Mouse (Mus musculus): ENCODE data around the gene Bmpr1b. TPM values are rescaled to one million over a fixed set of nuclear protein-coding genes. Genes with fewer than 3 reads are reported as not detected.
A peak's percentile ranks its signal among the peaks of the same experiment; 100 is the strongest.

Bmpr1b gene
- polyA plus RNA-seq, 2 experiments from 2014 or later, result not detected

- no peak for ATAC-seq
Measured at GRCm38 (mm10) chr3:141897698-141898097, 271.5 kb downstream of the Bmpr1b start.

- ATAC-seq, result no peak
Measured at GRCm38 (mm10) chr3:141896870-141897554, 272.2 kb downstream of the Bmpr1b start.

- ATAC-seq, result no peak
Measured at GRCm38 (mm10) chr3:141895096-141895495, 274.1 kb downstream of the Bmpr1b start.

GRCm38 (mm10) chr3:141890668-141891067 is 278.6 kb downstream of the Bmpr1b start:
- ATAC-seq, result no peak

DNA sequence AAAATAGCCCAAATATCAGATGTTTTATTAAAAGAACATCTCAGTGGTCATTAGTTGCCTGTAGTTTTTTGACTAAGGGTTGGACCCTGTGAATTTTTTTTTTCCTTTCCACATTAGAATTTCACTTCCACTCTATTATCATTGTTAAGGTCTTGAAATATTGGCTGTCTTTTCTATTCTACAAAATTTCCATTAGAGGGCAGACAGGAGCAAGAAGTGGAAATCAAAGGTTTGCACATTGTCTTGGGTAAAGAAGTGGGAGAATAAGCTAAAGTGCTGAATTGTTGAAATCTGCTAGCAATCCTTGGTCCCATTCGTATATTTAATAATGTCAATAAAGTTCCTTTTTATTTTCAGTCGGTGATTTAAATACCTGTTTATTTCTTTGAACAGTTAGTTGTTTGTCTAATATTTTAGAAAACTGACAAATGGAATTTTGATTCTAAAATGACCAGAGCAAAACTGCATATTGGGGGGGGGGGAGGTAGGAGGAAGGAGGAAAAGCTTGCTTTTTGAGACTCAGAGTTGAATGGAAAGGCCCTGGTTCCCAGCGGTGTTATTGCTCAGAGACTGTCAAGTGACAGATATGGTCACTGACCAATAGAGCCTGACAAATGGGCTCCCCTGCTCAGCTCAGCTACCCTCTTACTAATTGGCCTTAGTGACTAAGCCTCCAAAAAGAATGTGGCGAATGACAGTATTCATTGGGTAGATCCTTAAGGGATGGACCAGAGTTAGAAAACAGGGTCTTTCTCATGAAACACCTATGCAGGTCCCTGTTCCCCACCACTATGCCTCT is 281.6 kb downstream of the Bmpr1b start:
- ATAC-seq, result no peak

DNA sequence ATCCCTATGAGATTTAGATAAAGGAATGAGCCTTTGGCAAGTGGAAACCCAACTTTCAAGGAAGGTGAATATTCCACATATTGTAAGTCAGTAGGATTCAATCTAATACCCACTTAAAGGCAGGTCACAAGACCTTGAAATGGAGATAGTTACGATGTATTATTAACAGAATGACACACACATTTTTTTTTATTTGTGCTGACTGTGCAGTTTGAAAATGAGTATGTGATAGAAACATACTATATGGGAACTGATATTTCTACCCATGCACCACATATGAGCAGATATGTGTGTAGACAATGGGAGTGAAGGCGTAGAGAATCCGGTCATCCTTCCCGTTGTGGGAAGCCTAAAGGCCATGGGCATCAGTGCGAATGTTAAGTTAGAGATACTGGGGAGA is 285.0 kb downstream of the Bmpr1b start:
- ATAC-seq, result no peak

DNA sequence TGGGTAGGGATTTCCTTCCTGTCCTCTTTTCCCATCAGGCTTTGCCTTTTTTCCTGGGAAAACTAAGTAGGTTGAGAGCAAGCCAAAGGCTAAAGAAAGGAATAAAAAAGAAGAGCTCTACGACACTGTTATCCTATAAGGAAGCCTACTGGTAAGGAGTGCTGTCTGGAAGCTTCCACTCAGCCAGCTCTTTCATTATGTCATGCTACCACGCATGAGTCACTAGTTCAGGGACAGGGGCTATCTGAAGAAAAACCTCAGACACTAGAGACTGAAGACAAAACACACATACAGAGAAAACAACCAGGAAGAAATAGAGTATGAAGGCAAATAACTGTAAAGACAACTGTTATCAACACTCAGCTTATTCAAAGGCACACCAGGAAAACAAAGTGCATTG is 286.7 kb downstream of the Bmpr1b start:
- ATAC-seq, result no peak

DNA sequence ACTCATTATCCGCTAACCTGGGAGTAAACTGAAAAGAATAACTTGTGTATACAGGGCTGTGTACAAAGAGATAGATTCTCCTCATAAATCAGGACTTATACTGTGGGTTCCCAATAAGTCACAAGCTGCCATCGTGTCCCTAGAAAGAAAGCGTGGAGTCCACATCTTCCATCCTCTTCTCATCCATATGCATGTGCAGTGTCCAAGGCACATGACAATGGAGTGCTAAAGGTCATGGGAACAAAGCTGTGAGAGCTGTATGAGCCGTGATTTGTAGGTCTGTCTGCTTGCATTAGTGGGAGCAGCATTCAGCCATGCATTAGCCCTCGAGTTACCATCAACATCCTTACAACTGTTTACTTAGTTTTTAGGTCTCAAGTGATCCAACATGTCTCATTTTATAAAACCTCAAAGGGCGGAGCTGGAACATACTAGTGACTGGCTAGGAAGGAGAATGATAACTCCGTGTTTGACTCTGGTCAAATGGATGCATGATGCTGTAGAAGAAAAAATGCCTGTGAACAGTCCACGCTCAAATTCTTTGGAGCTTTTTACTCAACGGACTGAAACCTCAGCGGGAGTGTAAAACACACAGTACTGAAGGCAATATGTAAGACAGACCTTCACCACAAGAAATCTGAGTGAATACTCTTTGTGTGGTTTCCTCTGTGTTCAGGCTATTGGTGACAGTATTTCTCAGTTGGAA is 296.7 kb downstream of the Bmpr1b start:
- no peak for ATAC-seq

- no peak for ATAC-seq
Measured at GRCm38 (mm10) chr3:141871805-141872204, 297.4 kb downstream of the Bmpr1b start.

DNA sequence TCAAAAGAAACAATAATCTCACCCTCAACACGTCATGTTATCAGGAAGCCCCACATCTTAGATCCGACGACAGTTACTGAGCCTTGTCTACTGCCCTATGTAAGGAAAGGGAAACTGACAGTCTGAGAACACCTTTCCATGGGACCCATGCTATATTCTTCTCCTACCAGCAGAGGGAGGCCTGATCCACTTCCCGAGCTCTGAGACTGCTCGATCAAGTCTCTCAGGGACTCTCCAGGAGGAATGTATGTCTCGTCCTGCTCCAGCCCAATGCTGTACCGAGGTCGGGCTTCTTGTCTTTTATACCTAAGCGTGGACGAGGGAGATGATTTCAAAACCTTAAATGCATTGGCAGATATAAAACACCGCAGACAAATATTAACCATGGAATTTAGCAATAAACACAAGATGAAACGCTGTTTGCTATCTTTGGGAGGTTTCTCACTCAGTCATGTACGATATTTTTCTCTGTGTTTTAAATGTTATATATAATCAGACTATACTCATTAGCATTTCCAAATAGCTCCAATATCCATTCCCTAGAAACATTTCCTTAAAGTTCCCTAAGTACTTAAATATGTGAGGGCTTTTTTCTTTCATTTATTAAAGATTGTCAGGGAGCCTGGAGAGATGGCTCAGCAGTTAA is 306.3 kb downstream of the Bmpr1b start:
- peak; percentile 60 for ATAC-seq

DNA sequence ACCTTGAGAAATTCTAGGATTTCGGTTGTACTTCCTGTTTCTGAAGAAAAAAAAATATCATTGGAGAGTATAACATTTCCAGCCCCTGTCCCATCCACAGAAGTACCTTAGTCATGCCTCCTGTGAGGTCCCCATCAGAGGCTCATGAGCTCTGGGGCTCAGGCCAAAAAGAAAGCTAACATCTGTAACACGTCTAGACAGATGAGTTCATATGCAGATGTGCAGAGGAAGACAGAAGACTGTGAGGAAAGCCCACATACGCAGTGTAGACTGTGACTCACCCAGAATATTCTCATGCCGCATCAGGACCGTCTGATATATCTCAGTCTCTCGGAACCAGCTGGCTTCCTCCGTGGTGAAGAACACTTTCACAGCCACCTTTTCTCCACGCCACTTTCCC is 312.1 kb downstream of the Bmpr1b start:
- ATAC-seq, result no peak

DNA sequence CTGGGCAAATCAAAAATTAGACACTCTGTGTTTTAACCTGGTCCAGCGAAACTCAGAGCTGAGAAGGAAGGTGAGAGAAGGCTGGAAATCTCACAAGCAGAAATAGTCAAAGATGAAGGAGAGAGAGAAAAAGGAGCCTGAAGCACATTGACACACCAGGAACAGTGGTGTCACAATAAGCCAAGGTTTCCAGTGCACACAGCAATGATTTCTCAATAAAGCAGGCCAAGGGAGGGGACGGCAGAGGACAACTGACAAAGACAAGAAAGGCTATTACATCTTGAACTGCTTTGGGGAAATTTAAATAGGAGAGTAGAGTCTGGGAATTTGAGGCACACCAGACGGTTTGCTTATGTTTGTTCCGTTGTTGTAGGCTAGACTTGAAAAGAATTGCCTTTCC is 314.9 kb downstream of the Bmpr1b start:
- ATAC-seq, result no peak

GRCm38 (mm10) chr3:141850141-141850540 is 319.1 kb downstream of the Bmpr1b start:
- ATAC-seq, result no peak

DNA sequence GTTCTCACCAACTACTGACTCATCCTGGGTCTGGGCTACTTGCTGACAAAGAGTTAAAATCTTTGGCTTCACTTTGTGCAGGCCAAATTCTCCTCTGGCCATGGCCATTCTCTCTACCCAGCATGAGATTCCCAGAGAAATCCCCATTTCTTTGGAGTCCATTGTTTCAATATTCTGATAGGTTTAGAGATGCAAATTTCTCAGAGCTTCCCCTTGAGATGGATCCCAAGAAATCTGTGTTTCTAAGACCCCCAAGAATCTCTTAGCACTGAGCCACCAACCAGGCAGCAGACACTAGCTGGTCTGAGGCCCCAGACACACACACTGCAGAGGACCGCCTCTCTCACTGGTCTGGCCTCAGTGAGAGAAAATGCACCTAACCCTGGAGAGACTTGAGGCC is 320.0 kb downstream of the Bmpr1b start:
- ATAC-seq, result no peak

GRCm38 (mm10) chr3:141838864-141839263 is 330.4 kb downstream of the Bmpr1b start:
- ATAC-seq, result no peak

- ATAC-seq, result no peak
Measured at GRCm38 (mm10) chr3:141831135-141831534, 338.1 kb downstream of the Bmpr1b start.

GRCm38 (mm10) chr3:141828301-141828700 is 340.9 kb downstream of the Bmpr1b start:
- ATAC-seq, result no peak

DNA sequence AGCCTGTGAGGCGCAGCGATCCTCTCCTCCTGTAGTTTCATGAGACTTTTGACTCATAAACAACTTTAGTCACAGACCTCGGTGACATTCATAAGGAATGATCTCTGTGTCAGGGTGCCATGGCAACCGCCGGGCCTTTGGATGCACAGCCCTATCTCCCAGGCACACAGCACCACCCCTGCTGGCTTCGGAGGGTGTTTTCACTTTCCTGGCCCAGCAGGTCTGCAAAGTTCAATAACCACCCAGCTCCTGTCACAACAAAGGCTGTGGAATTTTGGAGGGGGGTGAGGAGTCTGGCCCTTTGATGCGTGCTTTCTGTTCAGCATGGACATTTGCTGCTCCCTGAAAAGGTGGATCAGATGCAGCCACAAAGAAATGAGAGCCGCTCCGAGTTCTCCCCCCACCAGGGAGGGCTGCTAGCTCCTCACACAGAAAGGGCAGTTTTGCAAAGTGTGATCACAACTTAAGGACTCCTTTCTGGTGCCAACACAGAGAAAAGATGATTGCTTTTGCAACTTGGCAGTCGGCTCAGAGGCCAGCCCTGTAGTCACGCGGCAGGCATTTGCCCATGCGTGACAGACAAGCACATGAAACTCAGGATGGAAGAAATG is 349.8 kb downstream of the Bmpr1b start:
- ATAC-seq, result no peak

DNA sequence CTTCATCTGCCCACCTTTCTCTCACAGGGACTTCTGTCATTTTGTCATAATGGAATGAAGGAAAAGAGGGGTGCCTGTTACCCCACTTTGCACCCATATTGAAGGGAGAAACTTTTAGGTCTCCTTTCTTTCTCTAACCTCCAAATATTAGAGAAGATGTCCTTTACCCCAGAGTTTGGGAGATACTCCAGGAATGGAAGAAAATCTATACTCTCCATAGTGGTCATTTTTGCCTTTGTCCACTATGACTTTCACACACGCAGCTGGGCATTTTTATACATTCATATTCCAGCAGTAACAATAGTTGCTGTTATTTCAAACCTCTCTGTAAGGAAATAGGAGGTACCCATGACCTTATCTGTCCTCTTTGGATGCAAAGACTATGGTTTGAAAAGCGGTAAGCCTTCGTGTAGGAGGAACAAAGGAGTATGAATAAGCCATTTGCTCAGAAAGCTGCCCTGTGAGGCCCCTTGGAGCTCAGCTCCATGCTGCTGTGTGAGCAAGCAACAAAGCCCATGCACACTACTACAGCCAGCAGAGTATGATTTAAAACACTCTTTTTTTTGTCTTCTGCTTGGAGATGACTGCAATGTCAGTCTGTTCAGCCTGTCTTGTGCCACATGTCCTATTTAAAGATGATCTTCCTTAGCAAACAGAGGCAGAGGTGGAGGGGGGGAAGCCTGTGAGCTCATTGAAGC is 350.5 kb downstream of the Bmpr1b start:
- ATAC-seq, result no peak

DNA sequence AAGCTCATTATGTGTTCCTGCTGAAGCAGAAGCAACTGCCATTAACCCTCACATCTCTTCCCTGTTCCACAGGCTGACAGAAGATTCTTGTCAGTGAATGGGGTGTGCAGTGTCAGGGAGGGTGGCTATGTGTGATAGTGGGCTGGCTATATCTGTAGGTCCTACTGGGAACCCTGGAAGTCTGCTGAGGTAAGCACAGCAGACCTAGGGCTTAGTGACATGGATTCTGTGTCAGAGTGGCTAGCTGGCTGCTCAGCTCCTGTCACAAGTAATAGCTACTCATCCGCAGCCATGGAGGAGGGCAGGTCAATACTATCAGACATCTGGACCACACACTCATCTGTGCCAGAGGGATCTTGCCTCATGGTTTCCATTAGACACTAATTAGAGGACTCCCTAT is 354.4 kb downstream of the Bmpr1b start:
- ATAC-seq, result no peak

DNA sequence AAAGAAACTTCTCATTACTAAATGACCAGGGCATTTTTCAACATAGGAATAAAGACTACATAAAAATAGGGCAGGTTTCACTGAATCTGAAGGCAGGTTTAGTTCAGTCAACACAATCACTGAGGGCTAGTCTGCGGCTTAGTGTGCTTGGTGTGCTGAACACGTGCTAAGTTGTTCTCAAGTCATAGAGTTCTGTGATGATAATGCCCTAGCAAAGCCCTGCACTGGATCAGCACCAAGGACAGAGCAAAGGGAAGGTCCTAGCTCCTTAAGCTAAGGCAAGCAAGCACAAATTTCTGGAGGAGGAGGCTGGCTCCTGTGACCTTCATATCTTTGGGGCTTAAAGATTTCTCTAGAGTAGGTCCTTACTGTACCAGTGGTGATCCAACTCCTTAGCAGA is 357.9 kb downstream of the Bmpr1b start:
- ATAC-seq, result no peak

- no peak for ATAC-seq
Measured at GRCm38 (mm10) chr3:141810944-141811343, 358.3 kb downstream of the Bmpr1b start.

Data from CD4-positive, CD25-positive, alpha-beta regulatory T cell, adult 4 months (primary cell).